Mouse (Mus musculus) embryonic facial prominence, embryonic 11.5 days (tissue): ENCODE data around the gene 4632433K11Rik. TPM values are rescaled to one million over a fixed set of nuclear protein-coding genes. Genes with fewer than 3 reads are reported as not detected.
A peak's percentile ranks its signal among the peaks of the same experiment; 100 is the strongest.
"Not testable (repeated sequence)": the region's sequence is repeated elsewhere in the genome, so short reads cannot be mapped to it uniquely, and the experiment has no call there.

ENCODE experiments used
- ATAC-seq: fragments of 200-750 bp; cut with Nextera tagmentation; replicated peaks from 2 replicates; pipeline ENCODE4 v1.8.0; 2017; ENCODE audit warnings: low read depth; ENCODE audit not compliant: insufficient number of reproducible peaks, low FRiP score, low TSS enrichment
- DNase-seq: peaks from one replicate; pipeline ENCODE4 v3.0.0-alpha.2; 2015; ENCODE audit warnings: low spot score
- H3K27ac ChIP-seq: fragments of 300-500 bp; sonication (generic); replicated peaks from 2 replicates; pipeline ENCODE4 v1.5.1; 2014; ENCODE audit warnings: mild to moderate bottlenecking, low read depth, low read length, control low read depth
- H3K27me3 ChIP-seq: fragments of 300-500 bp; sonication (generic); 2 replicates; pipeline ENCODE4 v1.6.1; 2014; ENCODE audit warnings: mild to moderate bottlenecking, low read length, moderate library complexity, mixed read lengths; ENCODE audit not compliant: control insufficient read depth, insufficient read depth
- H3K36me3 ChIP-seq: fragments of 300-500 bp; sonication (generic); replicated peaks from 2 replicates; pipeline ENCODE4 v1.6.1; 2014; ENCODE audit warnings: low read depth, mild to moderate bottlenecking, low read length, moderate library complexity, mixed read lengths; ENCODE audit not compliant: control insufficient read depth, insufficient read depth
- H3K4me1 ChIP-seq: fragments of 300-500 bp; sonication (generic); 2 replicates; pipeline ENCODE4 v1.6.1; 2014; ENCODE audit warnings: low read length, mixed read lengths; ENCODE audit not compliant: control insufficient read depth, insufficient read depth
- H3K4me2 ChIP-seq: fragments of 300-500 bp; sonication (generic); 2 replicates; pipeline ENCODE4 v1.6.1; 2014; ENCODE audit warnings: low read depth, mild to moderate bottlenecking, control low read depth, low read length, moderate library complexity
- H3K4me3 ChIP-seq: fragments of 300-500 bp; sonication (generic); 2 replicates; pipeline ENCODE4 v1.5.1; 2014; ENCODE audit warnings: low read depth, low read length, control low read depth
- H3K9ac ChIP-seq: fragments of 300-500 bp; sonication (generic); replicated peaks from 2 replicates; pipeline ENCODE4 v1.6.1; 2014; ENCODE audit warnings: mild to moderate bottlenecking, control low read depth, low read length
- H3K9me3 ChIP-seq: fragments of 300-500 bp; sonication (generic); replicated peaks from 2 replicates; pipeline ENCODE4 v1.6.1; 2016; ENCODE audit warnings: mild to moderate bottlenecking, low read length, inconsistent platforms, mixed read lengths; ENCODE audit not compliant: control insufficient read depth
- WGBS: fragments of 180-500 bp; shearing (Covaris S2); extraction: QIAGEN DNeasy Blood & Tissue Kit; methylation state at CpG from one replicate; pipeline ENCODE4 v1.1.7; 2014; 5-methylcytosine and 5-hydroxymethylcytosine counted together
- polyA plus RNA-seq: library from polyadenylated mRNA; unstranded; fragments of >200 nt; fragmentation: Nextera tagmentation; extraction: Ambion mirVana; gene quantifications from 2 replicates; pipeline ENCODE4 v1.2.1, GENCODE M21; 2014

4632433K11Rik gene
- polyA plus RNA-seq, 1 experiment from 2014 or later = not detected

GRCm38 (mm10) chr7:4999876-5000275 is 34.0 kb upstream of the 4632433K11Rik start:
- H3K9ac ChIP-seq = no peak overlapping the region
- no peak overlapping the region for H3K4me2 ChIP-seq
- ATAC-seq = no peak
- H3K36me3 ChIP-seq = no peaks in the 10 kb centered on the region
- no peak overlapping the region for H3K27ac ChIP-seq
- H3K4me1 ChIP-seq = no peaks in the 10 kb centered on the region
- no peak overlapping the region for H3K4me3 ChIP-seq
- no peaks in the 10 kb centered on the region; the same call in 1 of the 2 replicates for H3K27me3 ChIP-seq
- no peak for DNase-seq
- WGBS = 73% methylated on average over 2 of the region's 2 CpGs
- no peaks in the 10 kb centered on the region for H3K9me3 ChIP-seq

DNA sequence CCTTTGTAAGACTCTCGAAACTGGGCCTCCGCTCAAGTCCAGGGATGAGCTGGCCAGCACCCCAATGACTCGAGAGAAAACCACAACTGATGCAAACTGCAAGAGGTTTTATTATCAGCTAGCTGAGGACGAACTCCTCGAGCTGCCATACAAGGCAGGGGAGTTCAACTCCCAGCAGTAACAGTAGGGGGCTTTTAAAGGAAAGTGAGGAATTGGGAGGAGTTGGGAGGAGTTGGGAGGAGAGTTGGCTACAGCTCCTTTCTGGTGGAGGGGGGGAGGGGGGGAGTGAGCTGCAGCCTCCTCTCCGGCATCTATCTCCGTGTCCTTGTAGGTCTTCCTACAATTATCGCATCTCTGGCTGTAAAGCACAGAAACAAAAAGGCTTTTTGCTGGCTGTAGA is 31.0 kb upstream of the 4632433K11Rik start:
- H3K27ac ChIP-seq, H3K9me3 ChIP-seq, H3K4me2 ChIP-seq, DNase-seq, H3K27me3 ChIP-seq, H3K9ac ChIP-seq, H3K4me3 ChIP-seq, ATAC-seq, H3K4me1 ChIP-seq: not testable (repeated sequence)
- H3K36me3 ChIP-seq = peaks cover 12% of the 10 kb centered on the region
- WGBS = 68% methylated on average over 8 of the region's 8 CpGs

DNA sequence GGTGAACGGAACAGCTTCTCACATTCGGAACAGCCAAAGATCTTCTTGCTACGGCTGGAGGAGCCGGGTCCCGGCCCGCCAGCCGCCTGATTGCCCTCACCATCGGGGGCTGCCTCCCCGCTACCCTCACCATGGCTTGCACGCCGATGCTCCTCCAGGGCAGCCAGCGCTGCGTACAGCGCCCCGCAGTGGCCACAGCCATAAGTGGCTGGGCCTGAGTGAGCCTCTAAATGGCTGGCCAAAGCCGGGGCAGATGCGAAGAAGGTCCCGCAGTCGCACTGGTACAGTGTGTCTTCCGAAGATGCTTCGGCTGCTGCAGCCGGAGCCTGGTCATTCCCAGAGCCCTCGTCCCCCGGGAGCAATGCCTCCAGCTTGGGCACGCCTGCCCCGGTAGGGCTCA is 25.7 kb upstream of the 4632433K11Rik start:
- Histone ChIP-seq H3K4me3 (no peak overlapping the region), H3K4me1 (no peaks in the 10 kb centered on the region; the same call in 1 of the 2 replicates), H3K9me3 (no peaks in the 10 kb centered on the region), H3K9ac (no peak overlapping the region), H3K27me3 (no peaks in the 10 kb centered on the region), H3K27ac (no peak overlapping the region), H3K4me2 (no peak overlapping the region), H3K36me3 (peaks cover 45% of the 10 kb centered on the region)
- DNase-seq = no peak
- WGBS = 94% methylated on average over 26 of the region's 26 CpGs
- ATAC-seq = no peak

DNA sequence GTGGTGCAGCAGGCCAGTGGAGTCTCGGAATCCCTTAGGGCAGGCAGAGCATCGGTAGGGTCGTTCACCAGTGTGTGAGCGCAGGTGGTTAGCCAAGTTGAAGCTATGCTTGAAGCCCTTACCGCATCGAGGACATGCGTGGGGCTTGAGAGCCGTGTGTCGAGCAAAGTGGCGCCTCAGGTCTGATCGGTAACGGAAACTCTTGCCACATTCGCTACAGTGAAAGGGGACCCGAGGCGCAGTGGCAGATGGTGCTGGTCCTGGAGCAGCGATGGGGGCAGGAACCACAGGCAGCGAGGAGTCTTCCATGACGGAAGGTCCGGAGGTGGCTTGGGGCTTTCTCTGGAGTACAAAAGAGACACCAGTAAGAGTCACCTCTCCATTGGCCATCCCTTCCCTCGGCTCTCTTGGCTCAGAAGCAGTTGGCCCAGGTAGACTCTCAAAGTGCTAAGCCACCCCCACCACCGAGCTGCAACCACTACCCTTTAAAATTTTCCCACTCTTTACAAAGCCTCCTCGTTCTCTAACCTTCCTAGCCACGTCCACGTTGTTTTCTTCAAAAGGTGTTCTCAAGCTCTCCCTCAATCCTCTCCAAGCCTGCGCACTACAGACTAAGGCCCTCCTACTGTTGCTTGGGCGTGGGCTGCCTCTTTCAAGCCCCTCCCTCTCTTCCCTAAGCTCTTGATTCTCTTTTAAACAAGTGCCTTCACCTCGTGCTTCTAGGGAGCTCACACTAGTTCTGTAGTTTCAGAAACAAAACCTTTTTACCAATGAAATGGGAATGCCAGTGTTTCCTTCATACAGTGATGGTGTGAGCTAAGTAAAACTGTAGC is 21.0 kb upstream of the 4632433K11Rik start:
- ATAC-seq (no peak), DNase-seq (no peak)
- 92% methylated on average over 27 of the region's 27 CpGs for WGBS
- H3K9me3 ChIP-seq = no peaks in the 10 kb centered on the region
- no peaks in the 10 kb centered on the region; the same call in 1 of the 2 replicates for H3K4me1 ChIP-seq
- H3K36me3 ChIP-seq = peaks cover 33% of the 10 kb centered on the region
- no peaks in the 10 kb centered on the region for H3K27me3 ChIP-seq
- H3K4me3 ChIP-seq = 0 out of 2 replicates have a peak overlapping the region, but pooled peaks have one; percentile 5
- no peak overlapping the region for H3K27ac ChIP-seq
- no peak overlapping the region for H3K4me2 ChIP-seq
- no peak overlapping the region for H3K9ac ChIP-seq

GRCm38 (mm10) chr7:5014251-5015117 is 19.4 kb upstream of the 4632433K11Rik start, which contains the start of the genes Zfp524 and Fiz1:
TSS of gene Zfp524 (plus strand) at chr7:5014415.
TSS of gene Fiz1 (minus strand) at chr7:5014697.
- ATAC-seq (peak; percentile 73), DNase-seq (peak; percentile 99)
- no peaks in the 10 kb centered on the region; the same call in 1 of the 2 replicates for H3K4me1 ChIP-seq
- peaks cover 22% of the 10 kb centered on the region for H3K36me3 ChIP-seq
- H3K27me3 ChIP-seq = no peaks in the 10 kb centered on the region
- WGBS = under 1% methylated on average over 42 of the region's 42 CpGs
- peak within 1 kb of the TSS; percentile 97 for H3K27ac ChIP-seq
- H3K9me3 ChIP-seq = no peaks in the 10 kb centered on the region
- H3K9ac ChIP-seq = peak within 1 kb of the TSS; percentile 80
- peak within 1 kb of the TSS; percentile 62 for H3K4me3 ChIP-seq
- peak within 1 kb of the TSS; percentile 54 for H3K4me2 ChIP-seq

- peak within 1 kb of the TSS; percentile 54 for H3K4me2 ChIP-seq
- H3K4me3 ChIP-seq = peak within 1 kb of the TSS; percentile 62
- H3K27ac ChIP-seq = peak within 1 kb of the TSS; percentile 97
- H3K9ac ChIP-seq = peak within 1 kb of the TSS; percentile 80
- H3K4me1 ChIP-seq = no peaks in the 10 kb centered on the region; the same call in 1 of the 2 replicates
- no peaks in the 10 kb centered on the region for H3K27me3 ChIP-seq
- ATAC-seq (peak; percentile 79), DNase-seq (peak; percentile 96)
- no peaks in the 10 kb centered on the region for H3K9me3 ChIP-seq
- peaks cover 16% of the 10 kb centered on the region for H3K36me3 ChIP-seq
- WGBS = under 1% methylated on average over 33 of the region's 76 CpGs
These were observed 18.6 kb upstream of the 4632433K11Rik start, which contains the start of gene Gm44973 for GRCm38 (mm10) chr7:5015118-5016001. TSS of gene Gm44973 (plus strand) at chr7:5015496.

GRCm38 (mm10) chr7:5016057-5016456 is 17.9 kb upstream of the 4632433K11Rik start:
- no peak for ATAC-seq
- H3K4me2 ChIP-seq = peak overlapping the region; percentile 54

More at GRCm38 (mm10) chr7:5016057-5016456, 17.9 kb upstream of the 4632433K11Rik start:
- H3K9ac ChIP-seq = peak overlapping the region; percentile 73; the same call in 1 of the 2 replicates
- H3K4me3 ChIP-seq = peak overlapping the region; percentile 62
- H3K9me3 ChIP-seq = no peaks in the 10 kb centered on the region
- H3K27me3 ChIP-seq = no peaks in the 10 kb centered on the region
- peaks cover 13% of the 10 kb centered on the region for H3K36me3 ChIP-seq
- H3K27ac ChIP-seq = peak overlapping the region; percentile 97
- H3K4me1 ChIP-seq = no peaks in the 10 kb centered on the region; the same call in 1 of the 2 replicates
- DNase-seq = no peak
- WGBS = 68% methylated on average over 3 of the region's 3 CpGs
